Mouse (Mus musculus): Measurements from ENCODE around the gene Eef2. TPM values are rescaled to one million over a fixed set of nuclear protein-coding genes. Genes with fewer than 3 reads are reported as not detected.
A peak's percentile ranks its signal among the peaks of the same experiment; 100 is the strongest.

Gene Eef2
- polyA plus RNA-seq, 1 experiment from 2014 or later, result 504 TPM

- Histone ChIP-seq H3K27me3 (ENCODE audit: control insufficient read depth, insufficient read depth, low read length) (no peaks in the 10 kb centered on the region), H3K4me1 (ENCODE audit: control insufficient read depth, insufficient read depth, low read length) (peaks cover 17% of the 10 kb centered on the region), H3K9me3 (ENCODE audit: control insufficient read depth, low read length) (no peaks in the 10 kb centered on the region), H3K4me2 (ENCODE audit: low read depth) (no peak overlapping the region), H3K9ac (ENCODE audit: low read length) (no peak overlapping the region), H3K4me3 (ENCODE audit: low read depth, low read length) (no peak overlapping the region), H3K27ac (ENCODE audit: low read depth, low read length) (no peak overlapping the region), H3K36me3 (ENCODE audit: control insufficient read depth, insufficient read depth, low read length) (peaks cover 28% of the 10 kb centered on the region)
- ATAC-seq (ENCODE audit: insufficient read depth, low FRiP score, low TSS enrichment) (no peak), DNase-seq (ENCODE audit: low spot score) (no peak)
- 95% methylated on average over 25 of the region's 27 CpGs for WGBS
Observed at GRCm38 (mm10) chr10:81144667-81145066, 31.8 kb upstream of the Eef2 start.

- Histone ChIP-seq H3K9me3 (ENCODE audit: control insufficient read depth, low read length) (no peaks in the 10 kb centered on the region), H3K36me3 (ENCODE audit: control insufficient read depth, insufficient read depth, low read length) (peaks cover 28% of the 10 kb centered on the region), H3K4me3 (ENCODE audit: low read depth, low read length) (no peak overlapping the region), H3K27ac (ENCODE audit: low read depth, low read length) (no peak overlapping the region), H3K27me3 (ENCODE audit: control insufficient read depth, insufficient read depth, low read length) (no peaks in the 10 kb centered on the region), H3K9ac (ENCODE audit: low read length) (no peak overlapping the region), H3K4me2 (ENCODE audit: low read depth) (no peak overlapping the region), H3K4me1 (ENCODE audit: control insufficient read depth, insufficient read depth, low read length) (peaks cover 11% of the 10 kb centered on the region)
- DNase-seq (ENCODE audit: low spot score) (no peak), ATAC-seq (ENCODE audit: insufficient read depth, low FRiP score, low TSS enrichment) (no peak)
- WGBS, result 94% methylated on average over 6 of the region's 6 CpGs
Observed at GRCm38 (mm10) chr10:81145307-81145706, 31.1 kb upstream of the Eef2 start.

- no peak for ATAC-seq (ENCODE audit: insufficient read depth, low FRiP score, low TSS enrichment)
- WGBS, result 91% methylated on average over 7 of the region's 7 CpGs
- Histone ChIP-seq H3K36me3 (ENCODE audit: control insufficient read depth, insufficient read depth, low read length) (peaks cover 28% of the 10 kb centered on the region), H3K27ac (ENCODE audit: low read depth, low read length) (no peak overlapping the region), H3K4me3 (ENCODE audit: low read depth, low read length) (no peak overlapping the region), H3K4me1 (ENCODE audit: control insufficient read depth, insufficient read depth, low read length) (peaks cover 6% of the 10 kb centered on the region), H3K4me2 (ENCODE audit: low read depth) (no peak overlapping the region), H3K27me3 (ENCODE audit: control insufficient read depth, insufficient read depth, low read length) (no peaks in the 10 kb centered on the region), H3K9ac (ENCODE audit: low read length) (no peak overlapping the region), H3K9me3 (ENCODE audit: control insufficient read depth, low read length) (no peaks in the 10 kb centered on the region)
- DNase-seq (ENCODE audit: low spot score), result no peak
Observed at GRCm38 (mm10) chr10:81145778-81146177, 30.7 kb upstream of the Eef2 start.

GRCm38 (mm10) chr10:81146296-81146695 lies 30.1 kb upstream of the Eef2 start:
- Histone ChIP-seq H3K27me3 (ENCODE audit: control insufficient read depth, insufficient read depth, low read length) (no peaks in the 10 kb centered on the region), H3K27ac (ENCODE audit: low read depth, low read length) (no peak overlapping the region), H3K4me1 (ENCODE audit: control insufficient read depth, insufficient read depth, low read length) (peaks cover 3% of the 10 kb centered on the region; the same call in 1 of the 2 replicates), H3K9ac (ENCODE audit: low read length) (no peak overlapping the region), H3K4me3 (ENCODE audit: low read depth, low read length) (no peak overlapping the region), H3K9me3 (ENCODE audit: control insufficient read depth, low read length) (no peaks in the 10 kb centered on the region), H3K4me2 (ENCODE audit: low read depth) (no peak overlapping the region), H3K36me3 (ENCODE audit: control insufficient read depth, insufficient read depth, low read length) (peaks cover 28% of the 10 kb centered on the region)
- WGBS, result 85% methylated on average over 4 of the region's 4 CpGs
- ATAC-seq (ENCODE audit: insufficient read depth, low FRiP score, low TSS enrichment) (no peak), DNase-seq (ENCODE audit: low spot score) (no peak)

GRCm38 (mm10) chr10:81151261-81151660 lies 25.2 kb upstream of the Eef2 start:
- Histone ChIP-seq H3K36me3 (ENCODE audit: control insufficient read depth, insufficient read depth, low read length) (peaks cover 40% of the 10 kb centered on the region), H3K27ac (ENCODE audit: low read depth, low read length) (no peak overlapping the region), H3K4me3 (ENCODE audit: low read depth, low read length) (no peak overlapping the region), H3K4me1 (ENCODE audit: control insufficient read depth, insufficient read depth, low read length) (no peaks in the 10 kb centered on the region), H3K9me3 (ENCODE audit: control insufficient read depth, low read length) (no peaks in the 10 kb centered on the region), H3K27me3 (ENCODE audit: control insufficient read depth, insufficient read depth, low read length) (no peaks in the 10 kb centered on the region), H3K9ac (ENCODE audit: low read length) (no peak overlapping the region), H3K4me2 (ENCODE audit: low read depth) (no peak overlapping the region)
- ATAC-seq (ENCODE audit: insufficient read depth, low FRiP score, low TSS enrichment), result no peak
- 79% methylated on average over 6 of the region's 6 CpGs for WGBS
- no peak for DNase-seq (ENCODE audit: low spot score)

- H3K36me3 ChIP-seq (ENCODE audit: control insufficient read depth, insufficient read depth, low read length), result peaks cover 46% of the 10 kb centered on the region
- DNase-seq (ENCODE audit: low spot score), result no peak
- H3K27ac ChIP-seq (ENCODE audit: low read depth, low read length), result no peak overlapping the region
- H3K4me1 ChIP-seq (ENCODE audit: control insufficient read depth, insufficient read depth, low read length), result no peaks in the 10 kb centered on the region
- WGBS, result 78% methylated on average over 12 of the region's 12 CpGs
- no peak overlapping the region for H3K4me3 ChIP-seq (ENCODE audit: low read depth, low read length)
- H3K4me2 ChIP-seq (ENCODE audit: low read depth), result no peak overlapping the region
- H3K9ac ChIP-seq (ENCODE audit: low read length), result no peak overlapping the region
- ATAC-seq (ENCODE audit: insufficient read depth, low FRiP score, low TSS enrichment), result no peak
- no peaks in the 10 kb centered on the region for H3K9me3 ChIP-seq (ENCODE audit: control insufficient read depth, low read length)
- no peaks in the 10 kb centered on the region for H3K27me3 ChIP-seq (ENCODE audit: control insufficient read depth, insufficient read depth, low read length)
Observed at GRCm38 (mm10) chr10:81152609-81153008, 23.8 kb upstream of the Eef2 start.

- 95% methylated on average over 12 of the region's 12 CpGs for WGBS
- Histone ChIP-seq H3K9me3 (ENCODE audit: control insufficient read depth, low read length) (no peaks in the 10 kb centered on the region), H3K27me3 (ENCODE audit: control insufficient read depth, insufficient read depth, low read length) (no peaks in the 10 kb centered on the region), H3K36me3 (ENCODE audit: control insufficient read depth, insufficient read depth, low read length) (peaks cover 44% of the 10 kb centered on the region), H3K27ac (ENCODE audit: low read depth, low read length) (no peak overlapping the region), H3K4me2 (ENCODE audit: low read depth) (no peak overlapping the region), H3K9ac (ENCODE audit: low read length) (no peak overlapping the region), H3K4me3 (ENCODE audit: low read depth, low read length) (no peak overlapping the region), H3K4me1 (ENCODE audit: control insufficient read depth, insufficient read depth, low read length) (no peaks in the 10 kb centered on the region)
- DNase-seq (ENCODE audit: low spot score), result no peak
- ATAC-seq (ENCODE audit: insufficient read depth, low FRiP score, low TSS enrichment), result no peak
Observed at GRCm38 (mm10) chr10:81154313-81154712, 22.1 kb upstream of the Eef2 start.

GRCm38 (mm10) chr10:81154736-81155135 lies 21.7 kb upstream of the Eef2 start:
- Histone ChIP-seq H3K9ac (ENCODE audit: low read length) (no peak overlapping the region), H3K4me3 (ENCODE audit: low read depth, low read length) (no peak overlapping the region), H3K4me1 (ENCODE audit: control insufficient read depth, insufficient read depth, low read length) (no peaks in the 10 kb centered on the region), H3K4me2 (ENCODE audit: low read depth) (no peak overlapping the region), H3K9me3 (ENCODE audit: control insufficient read depth, low read length) (no peaks in the 10 kb centered on the region), H3K27ac (ENCODE audit: low read depth, low read length) (no peak overlapping the region), H3K36me3 (ENCODE audit: control insufficient read depth, insufficient read depth, low read length) (peaks cover 44% of the 10 kb centered on the region), H3K27me3 (ENCODE audit: control insufficient read depth, insufficient read depth, low read length) (no peaks in the 10 kb centered on the region)
- no peak for ATAC-seq (ENCODE audit: insufficient read depth, low FRiP score, low TSS enrichment)
- no peak for DNase-seq (ENCODE audit: low spot score)
- WGBS, result 81% methylated on average over 6 of the region's 6 CpGs

- H3K9ac ChIP-seq (ENCODE audit: low read length), result no peak overlapping the region; the same call in 1 of the 2 replicates
- H3K9me3 ChIP-seq (ENCODE audit: control insufficient read depth, low read length), result no peaks in the 10 kb centered on the region
- peak; percentile 47 for DNase-seq (ENCODE audit: low spot score)
- peaks cover 21% of the 10 kb centered on the region for H3K36me3 ChIP-seq (ENCODE audit: control insufficient read depth, insufficient read depth, low read length)
- no peaks in the 10 kb centered on the region for H3K27me3 ChIP-seq (ENCODE audit: control insufficient read depth, insufficient read depth, low read length)
- peak; percentile 76 for ATAC-seq (ENCODE audit: insufficient read depth, low FRiP score, low TSS enrichment)
- 65% methylated on average over 8 of the region's 8 CpGs for WGBS
- H3K4me2 ChIP-seq (ENCODE audit: low read depth), result peak overlapping the region; percentile 21
- peak overlapping the region; percentile 85 for H3K27ac ChIP-seq (ENCODE audit: low read depth, low read length)
- H3K4me1 ChIP-seq (ENCODE audit: control insufficient read depth, insufficient read depth, low read length), result peaks cover 14% of the 10 kb centered on the region
- H3K4me3 ChIP-seq (ENCODE audit: low read depth, low read length), result no peak overlapping the region
Observed at GRCm38 (mm10) chr10:81161602-81162317, 14.7 kb upstream of the Eef2 start.
